Mouse (Mus musculus) stomach, postnatal 0 days (tissue): ENCODE measurements around the gene Frat1.

Experiments
- CTCF ChIP-seq: IDR thresholded peaks from 2 replicates; pipeline ENCODE4 v1.5.1; 2016; ENCODE audit warnings: antibody characterized with exemption, low read depth, mild to moderate bottlenecking, moderate library complexity
- EP300 ChIP-seq: optimal IDR thresholded peaks from 2 replicates; pipeline ENCODE3; 2016; ENCODE audit warnings: antibody characterized with exemption

GRCm38 (mm10) chr19:41832501-41833201, 2.9 kb downstream of the Frat1 start:
- TF ChIP-seq CTCF (no peak), EP300 (no peak)
